Mouse (Mus musculus) G1E-ER4 (cell line): ENCODE data around the gene Abcb10. TPM values are rescaled to one million over a fixed set of nuclear protein-coding genes. Genes with fewer than 3 reads are reported as not detected.

Source experiments
- GATA1 ChIP-seq: IDR thresholded peaks from one replicate; pipeline ENCODE4 v1.8.0; 2012; ENCODE audit warnings: low read length, inconsistent platforms
- polyA plus RNA-seq: library from polyadenylated mRNA; stranded (reverse); fragments of >175 nt; gene quantifications from 2 replicates; pipeline ENCODE4 v1.2.3, GENCODE M21; 2012

Gene Abcb10
- polyA plus RNA-seq, 1 experiment: 24.5 TPM

DNA sequence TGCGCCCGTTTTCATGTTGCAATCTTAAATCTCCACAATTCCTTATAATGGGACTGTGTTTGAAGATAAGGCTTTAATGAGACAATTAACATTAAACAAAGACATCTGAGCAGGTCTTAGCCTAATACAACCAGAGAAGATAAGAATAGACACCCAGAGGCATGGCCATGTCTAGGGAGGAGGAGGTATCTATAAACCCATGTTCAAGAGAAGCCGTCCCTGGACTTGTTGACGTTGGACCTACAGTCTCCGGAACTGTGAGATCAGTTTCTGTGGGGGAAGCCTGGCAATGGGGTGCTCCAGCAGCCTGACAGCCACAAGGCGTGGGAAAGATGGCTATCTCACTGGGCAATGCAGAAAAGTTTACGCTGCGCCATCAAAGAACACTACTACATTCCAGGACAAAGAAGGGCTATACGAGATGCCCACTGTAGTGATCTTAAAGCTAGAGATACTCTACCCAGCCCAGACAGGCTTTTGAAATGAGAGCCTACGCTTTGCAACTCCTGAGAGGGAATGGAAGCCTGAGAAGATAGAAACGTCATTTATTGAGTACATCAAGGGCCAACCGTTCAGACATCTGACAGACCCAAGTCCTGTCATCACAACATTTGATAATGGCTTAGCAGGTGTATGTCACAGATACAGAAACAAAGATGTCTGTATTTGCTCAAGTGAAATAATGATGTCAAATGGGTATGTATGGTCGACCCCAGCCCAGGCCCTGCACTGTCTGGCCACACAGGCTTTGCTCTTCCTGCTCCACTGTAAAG, 7.5 kb upstream of the Abcb10 start:
- TF ChIP-seq GATA1: peak; percentile 29

DNA sequence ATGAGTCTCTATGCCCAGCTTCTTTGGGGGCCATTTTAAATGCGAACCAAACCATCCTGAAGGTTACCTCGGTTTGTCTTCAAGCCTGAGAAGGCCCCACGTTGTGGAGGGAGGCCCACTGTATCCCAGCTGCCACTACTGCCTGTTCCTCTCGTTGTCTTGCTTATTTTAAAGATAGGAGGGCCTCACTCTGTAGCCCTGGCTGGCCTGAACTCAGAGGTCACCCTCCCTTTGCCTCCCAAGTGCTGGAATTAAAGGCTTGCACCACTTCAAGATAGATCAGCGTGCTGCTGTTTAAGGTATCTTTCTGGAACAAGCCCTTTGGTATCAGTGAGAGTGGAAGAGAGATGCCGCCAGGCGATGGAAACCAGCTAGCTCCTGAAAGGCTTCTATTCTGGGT, 6.2 kb upstream of the Abcb10 start:
- TF ChIP-seq GATA1: no peak

DNA sequence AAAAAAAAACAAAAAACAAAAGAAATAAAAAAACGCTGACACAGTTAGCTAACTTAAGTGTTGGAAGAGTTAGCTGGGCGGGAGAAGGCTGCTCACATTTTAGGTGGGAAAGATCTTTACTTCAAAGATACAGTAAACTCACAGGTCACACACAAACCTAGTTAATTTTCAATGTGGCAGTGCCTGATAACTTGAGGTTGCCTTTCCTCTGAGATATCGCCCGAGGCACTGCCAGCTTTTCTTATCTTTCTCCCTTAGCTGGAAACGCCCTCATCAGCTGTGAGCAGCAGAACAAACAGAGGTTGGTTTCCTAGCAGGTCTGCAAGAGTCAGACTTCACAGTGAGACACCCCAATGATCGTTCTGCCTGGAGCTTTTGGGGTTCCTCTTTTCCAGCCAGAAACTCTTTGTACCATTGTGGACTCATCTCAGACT, 5.7 kb upstream of the Abcb10 start:
- peak; percentile 100 for TF ChIP-seq GATA1

DNA sequence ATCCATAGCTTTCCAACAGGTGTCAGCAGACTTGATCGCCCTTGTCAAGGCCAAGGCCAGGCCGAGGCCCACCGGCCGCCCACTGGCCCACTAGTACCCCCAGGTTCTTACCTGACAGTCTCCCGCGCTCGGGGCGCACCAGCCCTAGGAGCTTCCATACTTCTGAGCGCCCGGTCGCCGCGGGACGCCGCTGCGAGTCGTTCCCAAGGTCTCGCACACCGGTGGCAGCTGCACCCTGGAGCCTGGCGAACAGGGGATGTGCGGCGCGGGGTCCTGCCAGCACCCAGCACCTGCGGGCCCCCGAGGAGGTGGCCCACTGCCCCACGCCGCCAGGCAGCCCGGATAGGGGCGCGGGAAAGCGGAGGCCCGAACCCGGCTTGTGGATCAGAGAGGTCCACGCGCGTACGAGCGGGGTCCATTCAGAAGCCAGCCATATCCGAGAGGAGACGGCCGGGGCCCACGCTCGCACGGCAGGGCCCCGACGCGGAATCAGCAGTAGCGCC, 580 bp downstream of the Abcb10 start:
- no peak for TF ChIP-seq GATA1

DNA sequence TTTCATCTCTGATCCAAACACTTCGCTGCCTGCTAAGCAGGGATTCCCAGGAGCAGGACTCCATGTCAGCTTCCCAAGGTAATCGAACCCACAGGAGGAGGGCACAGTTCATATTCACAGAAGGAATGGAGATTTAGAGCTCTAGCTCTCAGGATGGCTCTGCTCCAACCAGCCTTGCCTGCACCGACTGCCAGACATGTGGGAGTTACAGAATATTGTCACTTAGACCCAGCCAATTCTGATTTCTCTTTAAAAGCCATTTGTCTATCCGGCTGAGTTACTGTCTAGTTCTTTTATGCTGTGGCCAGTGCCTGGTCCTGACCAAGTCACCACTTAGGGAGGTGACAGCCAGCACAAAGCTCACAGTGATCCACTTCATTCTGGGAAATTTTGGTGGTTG, 1.2 kb downstream of the Abcb10 start:
- no peak for TF ChIP-seq GATA1

DNA sequence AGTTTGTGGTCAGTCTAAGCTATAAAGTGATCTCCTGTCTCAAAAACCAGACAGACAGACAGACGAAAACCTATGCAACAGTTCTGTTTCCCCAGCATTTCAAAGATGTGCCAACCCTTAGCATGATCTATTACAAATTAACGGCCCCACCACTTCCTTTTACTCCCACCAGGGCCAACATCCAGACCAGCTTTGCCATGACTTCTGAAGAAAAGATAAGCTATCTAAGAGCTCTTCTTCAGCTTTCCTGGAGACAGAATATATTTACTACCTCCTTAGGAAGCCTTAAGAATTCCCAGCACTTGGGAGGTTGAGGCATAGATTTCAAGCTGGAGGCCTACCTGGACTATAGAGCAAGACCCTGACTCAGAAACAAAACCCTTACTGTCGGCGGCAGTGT, 2.7 kb downstream of the Abcb10 start:
- TF ChIP-seq GATA1: no peak

DNA sequence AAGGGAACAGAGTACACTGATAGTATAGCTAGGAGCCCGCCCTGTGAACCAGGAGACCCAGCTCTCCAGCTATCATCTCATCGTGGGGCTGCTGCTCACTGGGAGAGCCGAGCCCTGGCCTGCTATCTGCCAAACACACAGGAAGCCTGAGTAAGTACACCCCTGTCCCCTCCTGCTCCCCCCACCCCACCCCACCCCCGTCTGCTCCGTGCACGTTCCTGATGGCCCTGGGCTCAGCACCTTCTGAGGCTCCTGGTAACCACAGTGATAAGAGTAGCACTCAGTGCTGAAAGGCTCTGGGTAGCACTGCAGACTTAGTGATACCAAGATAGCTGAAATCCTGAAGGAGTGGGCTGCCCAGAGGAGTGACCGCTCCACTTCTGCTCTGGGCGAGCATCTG, 4.0 kb downstream of the Abcb10 start:
- no peak for TF ChIP-seq GATA1

DNA sequence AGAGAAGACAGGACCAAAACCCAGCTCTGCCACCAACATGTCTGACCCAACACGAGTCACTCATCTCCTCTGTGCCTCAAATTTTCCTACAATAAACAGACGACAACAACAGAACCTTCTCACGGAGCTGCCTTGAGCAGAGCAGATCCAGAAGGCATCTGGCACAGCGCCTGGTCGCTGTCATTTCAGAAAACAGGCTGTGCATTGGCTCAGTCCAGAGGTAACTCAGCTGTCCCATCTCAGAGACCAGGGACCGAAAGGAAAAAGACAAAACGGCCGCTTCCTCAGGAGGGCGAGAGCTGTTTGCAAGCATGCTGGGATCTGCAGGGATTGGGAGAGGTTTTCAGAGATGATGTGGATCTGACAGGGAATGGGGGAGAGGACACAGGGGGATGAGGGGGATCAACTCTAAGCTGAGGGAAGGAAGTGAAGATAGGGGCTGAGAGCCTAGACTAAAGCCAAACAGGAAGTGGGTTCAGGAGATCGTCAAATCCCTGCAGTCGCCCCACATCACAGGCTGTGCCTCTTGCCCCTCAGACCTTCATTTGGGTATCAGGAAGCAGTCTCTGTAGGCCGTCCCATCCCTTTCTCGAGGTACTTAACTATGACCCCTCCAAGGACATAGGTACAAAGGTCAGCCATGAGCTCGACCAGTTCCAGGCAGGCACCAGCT, 4.6 kb downstream of the Abcb10 start:
- no peak for TF ChIP-seq GATA1

DNA sequence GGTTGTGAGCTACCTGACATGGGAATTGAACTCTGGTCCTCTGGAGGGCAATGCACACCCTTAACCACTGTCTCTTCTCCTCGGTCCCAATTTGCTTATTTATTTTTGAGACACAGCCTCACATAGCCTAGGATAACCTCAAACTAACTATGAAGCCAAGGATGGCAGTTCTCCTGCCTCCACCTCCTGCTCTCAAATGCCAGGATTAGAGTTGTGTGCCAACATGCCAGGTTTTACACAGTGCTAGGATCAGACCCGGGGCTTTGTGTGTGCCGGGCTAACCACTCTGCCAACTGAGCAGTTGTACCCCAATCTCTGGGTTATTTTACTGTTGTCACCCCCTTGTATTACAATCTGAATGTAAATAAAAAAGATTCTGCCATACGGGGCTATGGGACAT, 5.4 kb downstream of the Abcb10 start:
- no peak for TF ChIP-seq GATA1

DNA sequence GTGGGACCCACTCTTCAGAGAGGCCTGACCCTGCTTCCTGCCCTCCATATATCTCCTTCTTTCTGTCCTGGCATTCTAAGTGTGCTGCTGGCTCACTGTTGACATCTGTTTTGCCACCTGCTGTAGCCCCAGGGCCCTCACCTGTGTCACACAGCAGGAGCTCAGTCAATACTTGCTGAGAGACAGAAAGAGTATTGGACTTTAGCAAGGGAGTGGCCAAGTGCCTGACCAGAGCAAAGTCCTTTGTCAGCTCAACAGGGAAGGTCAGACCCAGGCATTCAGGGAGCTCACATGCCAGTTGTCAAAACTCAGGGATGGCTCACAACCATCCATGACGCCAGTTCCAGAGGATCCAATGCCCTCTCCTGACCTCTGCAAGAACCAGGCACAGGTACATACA, 9.4 kb downstream of the Abcb10 start:
- TF ChIP-seq GATA1: no peak

DNA sequence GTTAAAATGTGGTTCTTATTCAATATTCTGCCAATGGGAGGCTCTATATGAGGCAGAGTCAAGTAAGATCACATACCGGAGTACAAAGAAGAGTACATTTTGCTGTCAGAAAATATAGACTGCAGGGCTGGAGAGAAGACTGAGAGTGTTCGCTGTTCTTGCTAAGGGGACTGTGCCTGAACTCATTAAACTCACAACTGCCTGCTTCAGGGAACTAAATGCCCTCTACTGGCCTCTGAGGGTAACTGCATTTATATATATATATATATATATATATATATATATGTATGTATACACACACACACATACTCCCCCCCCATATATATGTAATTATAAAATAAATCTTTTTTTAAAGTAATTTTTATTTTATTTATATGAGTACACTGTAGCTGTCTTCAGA, 16.0 kb downstream of the Abcb10 start:
- no peak for TF ChIP-seq GATA1

DNA sequence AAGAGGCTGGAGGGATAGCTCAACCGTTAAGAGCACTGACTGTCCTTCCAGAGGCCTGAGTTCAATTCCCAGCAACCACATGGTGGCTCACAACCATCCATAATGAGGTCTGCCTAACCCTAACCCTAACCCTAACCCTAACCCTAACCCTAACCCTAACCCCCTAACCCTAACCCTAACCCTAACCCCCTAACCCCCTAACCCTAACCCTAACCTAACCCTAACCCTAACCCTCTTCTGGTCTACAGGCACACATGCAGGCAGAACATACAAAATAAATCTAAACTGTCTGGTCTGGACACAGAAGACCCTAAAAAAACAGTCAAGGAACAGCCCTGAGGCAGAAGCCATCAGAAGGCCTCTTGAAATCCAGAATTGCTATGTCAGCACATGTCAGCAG, 21.6 kb downstream of the Abcb10 start:
- no peak for TF ChIP-seq GATA1

DNA sequence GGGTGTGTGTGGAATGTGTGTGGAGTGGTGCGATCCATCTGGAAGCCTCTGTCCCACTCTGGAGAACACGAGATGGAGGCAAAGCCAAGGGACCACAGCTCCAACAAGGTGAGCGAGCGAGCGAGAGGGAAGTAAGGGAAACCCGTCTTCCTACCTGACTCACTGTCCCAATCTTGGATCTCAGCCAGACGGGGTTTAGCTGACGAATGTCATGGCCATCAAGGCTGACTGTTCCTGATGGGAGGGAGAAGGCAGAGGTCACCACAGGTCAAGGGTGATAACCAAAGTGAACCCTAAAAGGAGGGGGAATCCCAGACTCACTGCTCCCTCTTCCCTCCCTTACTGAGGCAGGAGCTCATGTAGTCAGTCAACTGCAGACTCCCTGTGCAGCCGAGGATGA, 22.9 kb downstream of the Abcb10 start:
- TF ChIP-seq GATA1: no peak

DNA sequence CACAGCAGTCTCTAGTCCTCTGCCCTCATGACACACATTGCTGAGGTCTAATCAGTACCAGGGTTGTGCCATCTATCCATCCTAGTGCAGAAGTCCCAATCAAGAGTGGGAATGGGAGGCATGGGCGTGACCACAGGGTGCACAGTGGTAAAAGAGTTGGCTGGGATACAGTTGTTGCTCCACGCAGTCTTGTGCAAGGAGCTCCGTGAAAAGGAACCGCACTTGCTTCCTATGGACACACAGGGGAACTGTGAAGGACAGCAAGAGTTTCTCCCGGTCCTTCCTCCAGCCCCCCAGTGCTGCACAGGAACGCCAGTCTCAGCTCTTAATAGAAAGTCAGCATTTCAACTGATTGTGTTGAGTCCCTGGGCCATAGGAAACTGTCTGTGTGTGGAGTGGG, 23.4 kb downstream of the Abcb10 start:
- TF ChIP-seq GATA1: no peak

DNA sequence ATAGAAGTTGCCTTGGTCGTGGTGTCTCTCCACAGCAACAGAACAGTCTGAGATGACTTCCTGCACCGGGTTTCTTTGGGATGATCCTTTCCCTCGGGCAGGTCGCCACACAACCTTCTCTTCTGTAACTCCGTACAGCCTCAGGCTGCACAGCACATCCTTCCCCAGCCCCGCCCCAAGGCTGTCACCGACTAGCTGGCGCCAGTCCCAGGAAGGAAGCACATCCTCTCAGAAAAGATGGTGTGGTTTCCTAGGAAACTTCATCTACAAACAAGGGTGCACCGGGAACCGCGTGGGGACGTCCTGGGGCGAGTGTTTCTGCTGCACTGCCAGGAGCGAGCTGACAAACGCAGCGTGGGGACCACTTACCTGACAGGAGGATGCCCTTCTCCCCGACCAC, 24.8 kb downstream of the Abcb10 start:
- TF ChIP-seq GATA1: no peak

DNA sequence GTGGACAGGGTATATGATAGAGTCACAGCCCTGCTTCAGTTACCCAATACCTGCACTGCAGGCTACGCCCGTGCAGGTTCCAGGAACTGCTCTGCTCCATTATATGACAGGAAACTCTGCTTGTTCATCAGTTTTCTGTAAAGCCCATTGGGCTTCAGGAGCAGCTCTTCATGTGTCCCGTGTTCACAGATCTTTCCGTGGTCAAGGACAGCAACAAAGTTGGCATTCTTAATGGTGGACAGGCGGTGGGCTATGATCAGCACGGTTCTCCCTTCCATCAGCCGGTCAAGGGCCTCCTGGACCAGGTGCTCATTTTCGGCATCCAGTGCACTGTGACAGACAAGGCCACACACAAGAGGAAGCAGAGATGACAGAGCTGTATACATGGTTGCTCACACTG, 28.7 kb downstream of the Abcb10 start:
- no peak for TF ChIP-seq GATA1

DNA sequence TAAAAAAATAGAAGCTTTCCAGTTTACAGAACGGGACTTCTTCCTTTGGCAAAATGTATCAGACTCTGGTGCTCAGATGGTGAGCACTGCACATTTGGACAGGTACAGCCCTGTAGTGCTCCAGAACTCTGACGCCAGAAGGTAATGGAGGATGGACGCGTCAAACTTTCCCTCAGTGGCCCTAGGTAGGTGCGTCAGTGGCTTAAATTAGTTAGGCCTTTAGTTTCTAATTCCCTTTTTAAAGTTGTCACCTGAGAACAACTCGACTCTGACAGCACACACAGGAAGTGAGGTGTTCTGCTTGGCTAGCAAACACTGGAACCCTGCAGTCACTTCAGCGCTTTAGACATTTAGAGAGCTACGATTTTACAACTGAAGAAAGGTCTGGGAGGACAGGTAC, 29.2 kb downstream of the Abcb10 start:
- no peak for TF ChIP-seq GATA1
